Mouse (Mus musculus) right cerebral cortex, postnatal 4 days (tissue): ENCODE results near the gene Ptn.

Experiments
- DNase-seq: peaks from one replicate; pipeline ENCODE4 v3.0.0-alpha.2; 2022

Ptn gene

DNA sequence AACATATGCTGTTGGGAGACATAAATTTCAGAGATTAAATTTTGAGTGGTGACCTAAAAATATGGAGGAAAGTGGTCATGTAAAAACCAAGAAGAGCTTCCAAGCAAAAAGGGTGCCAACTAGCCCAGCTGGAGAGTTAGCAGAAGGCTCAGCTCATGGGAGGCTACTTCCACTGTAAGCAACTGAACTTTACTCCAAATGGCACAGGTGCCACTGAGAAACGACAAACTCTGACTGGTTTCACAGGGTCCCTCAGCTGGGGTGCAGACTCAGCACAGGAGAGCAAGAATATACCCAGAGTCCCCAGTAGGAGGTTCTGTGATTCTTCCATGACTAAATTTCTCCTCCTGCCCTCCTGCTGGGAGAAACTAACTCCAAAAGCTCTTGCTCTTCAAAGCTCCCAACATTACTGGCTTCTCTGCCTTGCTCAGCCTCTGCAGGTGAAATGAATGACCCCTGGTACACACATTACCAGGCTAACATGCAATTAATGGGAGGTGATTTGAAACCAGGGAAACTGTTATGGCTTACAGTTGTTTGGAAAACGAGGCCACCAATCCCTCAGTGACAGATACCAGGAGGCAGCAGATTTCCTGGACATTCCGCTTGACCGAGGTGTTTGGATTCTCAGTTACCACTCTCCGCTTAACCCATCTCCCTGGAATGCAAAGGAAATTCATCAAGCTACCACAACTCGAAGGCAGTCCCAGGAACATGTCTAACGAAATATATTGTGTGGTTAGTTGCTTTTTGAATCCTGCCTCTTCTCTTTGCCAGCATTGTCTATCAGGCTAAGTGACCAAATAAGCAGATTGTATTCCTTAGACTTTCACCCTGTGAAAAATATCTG is 2.9 kb upstream of the Ptn start:
- DNase-seq: no peak

DNA sequence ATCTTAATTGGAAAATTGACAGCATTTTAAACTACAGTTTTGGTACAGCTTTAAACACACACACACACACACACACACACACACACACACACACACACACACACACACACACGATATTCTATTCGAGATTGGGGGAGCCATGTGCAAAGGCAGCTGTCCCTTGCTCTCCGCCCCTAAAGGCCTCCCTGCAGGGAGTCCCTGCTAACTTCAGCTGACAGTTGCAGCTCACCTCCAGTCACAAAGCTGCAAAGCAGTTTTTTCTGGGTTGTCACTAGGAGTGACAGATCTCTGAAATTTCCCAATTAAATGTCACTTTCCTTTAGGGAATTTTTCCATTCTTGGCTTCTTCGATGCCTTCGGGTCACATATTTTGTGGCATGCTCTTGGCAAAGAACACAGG is 428 bp upstream of the Ptn start:
- no peak for DNase-seq

DNA sequence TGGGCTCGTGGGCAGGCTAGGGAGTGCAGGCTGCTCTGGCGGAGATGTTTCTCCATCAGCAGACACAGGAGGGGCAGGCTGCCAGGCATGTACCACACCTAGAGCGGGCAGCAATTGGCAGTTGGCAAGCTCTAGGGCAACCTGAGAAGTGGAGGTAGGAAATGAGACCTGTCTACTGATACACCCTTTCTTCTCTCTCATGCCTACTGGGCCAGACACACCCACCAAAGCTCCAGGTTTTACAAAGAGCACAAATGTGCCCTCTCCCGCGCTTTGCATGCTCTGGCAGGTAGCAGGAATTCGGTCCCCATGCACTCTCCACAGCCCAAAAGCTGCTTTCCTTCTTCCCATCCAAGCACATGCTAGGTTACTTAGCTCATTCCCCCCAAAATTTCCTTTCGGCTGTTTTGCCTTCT is 701 bp downstream of the Ptn start:
- peak; percentile 61 for DNase-seq

DNA sequence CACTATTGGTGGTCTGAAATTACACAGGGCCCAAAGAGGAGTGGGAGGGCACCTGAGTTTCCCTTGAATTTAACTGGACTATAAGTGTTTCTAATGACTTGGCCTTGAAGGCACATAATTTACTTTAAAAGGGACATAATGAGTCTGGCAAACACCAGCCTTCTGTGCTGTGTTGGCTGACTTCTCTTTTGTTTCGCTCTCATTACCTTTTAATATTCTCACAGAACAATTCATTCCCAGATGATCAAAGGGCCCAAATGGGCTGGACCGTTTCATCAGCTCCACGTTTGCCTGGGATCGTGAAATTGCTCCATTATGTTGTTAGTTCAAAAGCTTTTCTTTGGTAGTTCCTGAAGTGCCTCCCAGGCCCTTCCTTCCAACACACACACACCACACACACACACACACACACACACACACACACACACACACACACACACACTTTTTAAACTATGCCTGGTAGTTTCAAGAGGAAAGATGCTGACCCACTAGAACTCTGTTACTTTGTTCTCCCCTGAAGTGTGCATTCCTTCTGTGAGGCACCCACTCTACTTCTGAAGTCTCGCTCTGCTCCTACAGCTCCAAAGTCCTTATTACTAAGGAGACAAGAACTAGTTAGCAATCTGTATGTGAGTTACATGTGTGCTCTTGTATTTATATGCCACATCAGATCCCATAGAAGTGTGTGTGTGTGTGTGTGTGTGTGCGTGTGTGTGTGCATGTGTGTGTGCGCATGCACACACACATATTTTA is 1.5 kb downstream of the Ptn start:
- no peak for DNase-seq

DNA sequence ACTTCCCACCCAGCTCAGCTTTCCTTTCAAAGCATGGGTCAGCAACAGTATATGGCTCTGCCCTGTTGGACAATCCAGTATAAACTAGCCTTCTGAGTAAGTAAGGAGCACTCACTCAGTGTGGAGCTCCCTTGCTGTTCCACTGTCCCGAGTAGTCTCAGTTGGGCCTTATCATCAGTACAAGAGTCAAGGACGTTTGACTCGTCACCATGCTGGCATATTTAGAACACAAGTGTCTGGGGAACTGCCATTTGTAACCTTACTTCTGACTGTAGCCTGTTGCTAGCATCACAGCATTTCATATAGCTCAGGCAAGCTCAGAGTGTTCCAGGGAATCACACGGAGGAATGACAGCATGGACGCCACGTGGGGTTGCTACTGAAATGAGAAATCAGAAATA is 3.1 kb downstream of the Ptn start:
- DNase-seq: no peak

DNA sequence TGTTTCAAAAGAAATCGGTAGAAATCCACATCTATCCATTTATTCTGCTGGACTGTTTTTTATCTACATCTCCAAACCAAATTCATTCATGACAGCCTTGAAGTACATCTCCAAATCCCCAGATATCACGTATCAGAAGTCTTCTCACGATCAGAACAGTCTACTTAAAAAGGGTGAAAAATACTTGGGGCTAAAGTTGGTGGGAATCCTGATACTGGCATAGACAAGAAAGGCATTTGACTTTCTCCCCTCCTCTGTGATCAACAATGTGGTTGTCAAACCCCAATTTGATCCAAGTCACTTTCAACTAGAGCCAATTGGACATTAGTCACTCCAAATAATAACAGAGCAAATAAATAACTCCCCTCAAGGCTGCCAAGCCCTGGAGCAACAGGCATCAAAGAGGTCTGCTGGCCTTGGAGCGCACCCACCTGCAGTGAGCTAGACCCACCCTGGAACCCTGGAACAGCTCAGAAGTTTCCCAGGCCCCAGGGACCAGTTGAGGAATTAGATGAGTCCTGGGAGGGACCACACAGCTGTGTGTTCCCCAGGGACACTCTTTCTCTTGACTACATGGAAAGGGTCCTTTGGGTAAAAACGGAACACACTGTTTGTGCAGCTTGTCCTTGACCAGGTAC is 9.6 kb downstream of the Ptn start:
- DNase-seq: no peak

DNA sequence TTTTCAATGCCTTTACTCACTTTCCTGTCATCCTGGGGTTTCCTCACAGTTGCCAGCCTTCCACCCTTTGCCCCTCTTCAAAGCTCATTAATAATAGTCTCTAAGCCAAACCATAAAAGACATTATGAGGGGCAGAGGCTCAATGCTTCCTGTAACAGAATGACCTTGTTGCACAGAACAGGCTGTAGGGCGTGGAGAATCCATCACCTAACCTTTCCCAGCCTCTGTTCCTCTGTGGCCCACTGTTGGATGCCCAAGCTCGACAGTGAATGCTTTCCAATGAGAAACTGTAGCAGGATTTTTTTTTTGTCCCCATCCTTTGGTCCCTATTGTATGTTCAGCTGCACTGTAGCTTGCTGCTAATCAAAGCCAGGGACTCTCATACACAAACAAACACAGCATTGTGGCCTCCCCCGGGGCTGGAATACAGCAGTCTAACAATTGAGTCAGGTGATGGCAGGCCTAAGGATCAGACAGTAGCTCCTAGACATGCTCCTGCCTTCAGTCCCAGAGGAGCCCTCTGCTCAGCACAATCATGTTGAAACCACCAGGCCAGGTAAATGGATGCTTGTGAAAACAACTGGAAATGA is 12.9 kb downstream of the Ptn start:
- no peak for DNase-seq

DNA sequence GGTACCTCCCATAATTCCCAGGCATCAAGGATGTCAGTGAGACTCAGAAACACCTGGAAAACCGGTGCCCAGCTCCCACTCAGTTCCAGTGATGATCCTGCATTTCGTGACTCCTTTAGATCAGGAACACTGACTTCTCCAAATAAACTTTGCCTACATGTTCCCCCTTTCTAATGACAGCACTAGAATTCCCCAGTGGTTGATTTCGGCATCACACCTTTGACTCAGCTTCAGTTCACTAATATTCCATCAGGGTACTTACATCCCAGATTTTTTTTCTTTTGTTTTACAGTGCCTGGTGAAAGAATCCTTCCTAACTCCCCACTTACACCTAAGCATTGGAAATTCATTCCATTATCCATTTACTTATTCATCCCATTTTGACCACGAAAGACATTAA is 15.5 kb downstream of the Ptn start:
- no peak for DNase-seq

DNA sequence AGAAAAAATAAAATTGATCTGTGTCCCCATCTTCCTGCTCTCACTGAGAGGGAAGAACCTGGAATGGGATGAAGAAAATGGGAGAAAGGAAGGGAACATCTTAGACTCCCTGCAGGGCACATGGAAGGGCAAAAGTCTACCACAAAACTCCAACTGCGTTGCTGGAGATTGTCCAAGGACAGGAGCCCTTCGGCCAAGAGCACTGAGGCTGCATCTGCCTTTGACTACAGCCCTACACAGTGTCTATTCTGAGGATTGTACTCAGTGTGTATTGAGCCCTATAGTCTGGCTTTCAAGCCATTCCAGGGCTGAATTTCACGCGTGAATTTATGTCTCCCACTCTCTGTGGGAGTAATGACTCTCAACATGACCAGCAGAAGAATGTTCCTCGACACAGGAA is 16.2 kb downstream of the Ptn start:
- DNase-seq: no peak

DNA sequence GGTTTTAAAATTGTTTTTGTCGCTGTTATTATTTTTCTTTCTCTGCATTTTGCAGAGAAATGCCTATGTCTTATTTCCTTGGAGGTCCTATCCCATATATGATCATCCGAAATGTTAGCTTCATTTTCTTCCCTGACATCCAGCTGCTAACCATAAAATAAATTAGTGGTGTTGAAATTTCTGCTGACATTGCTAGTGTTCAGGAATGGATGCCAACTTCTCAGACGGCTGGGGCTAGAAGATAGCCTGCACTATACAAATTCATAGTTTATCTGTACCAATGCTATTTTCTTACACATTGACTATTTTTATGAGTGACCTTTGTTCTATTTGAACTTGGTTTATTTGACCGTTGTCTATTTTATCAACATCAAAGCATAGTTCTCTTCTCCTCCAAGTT is 20.8 kb downstream of the Ptn start:
- DNase-seq: no peak

DNA sequence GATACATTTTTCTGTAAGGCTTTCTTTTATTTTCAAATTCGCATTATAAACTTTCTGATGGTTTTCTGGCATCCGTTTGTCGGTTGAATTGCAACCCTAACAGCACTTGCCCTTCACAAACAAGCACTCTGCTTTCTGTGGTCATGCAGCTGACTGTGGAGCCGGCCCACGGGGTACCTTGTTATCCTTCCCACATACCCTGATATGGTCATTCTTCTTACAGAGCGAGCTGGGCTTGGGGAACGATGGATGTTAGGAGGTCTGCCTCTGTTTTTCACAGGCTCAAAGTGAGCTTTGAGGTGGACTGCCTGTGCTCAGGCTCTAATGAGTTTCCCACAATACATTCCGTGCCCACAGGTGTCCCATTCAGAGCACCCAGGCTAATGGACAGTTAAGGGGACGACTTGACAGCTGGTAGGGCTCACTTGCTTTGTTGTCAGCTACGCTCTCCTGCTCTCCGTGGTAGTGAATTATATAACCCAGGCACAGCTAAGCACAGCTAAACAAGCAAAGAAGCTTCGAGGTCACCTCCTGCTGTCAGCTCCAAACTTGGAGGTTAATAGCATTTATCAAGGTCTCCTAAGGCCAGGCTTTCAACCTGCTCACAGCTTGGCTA is 21.3 kb downstream of the Ptn start:
- DNase-seq: no peak

DNA sequence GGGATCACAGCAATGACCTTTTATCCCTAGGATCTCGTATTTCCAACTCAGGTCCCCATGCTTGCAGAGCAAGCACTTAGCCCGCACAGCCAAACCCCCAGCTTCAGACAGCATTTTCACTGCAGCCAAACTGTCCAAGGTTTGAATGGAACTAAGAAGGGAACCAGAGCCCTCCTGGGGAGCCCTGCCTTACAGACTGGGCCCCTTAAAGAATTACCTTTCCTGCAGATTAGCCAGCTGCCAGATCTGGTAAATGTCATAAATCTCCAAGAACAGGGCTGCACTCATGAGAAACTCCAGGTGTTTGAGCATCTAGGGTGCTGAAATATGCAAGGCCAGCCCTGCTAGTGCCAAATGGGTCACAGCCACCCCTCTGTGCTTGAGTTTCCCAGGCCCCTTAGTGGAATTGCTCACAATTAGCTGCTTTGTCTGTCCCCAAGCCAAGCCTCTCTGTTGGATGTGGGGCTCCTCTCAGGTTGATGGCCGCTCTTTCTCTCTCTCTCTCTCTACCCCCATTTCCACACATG is 25.3 kb downstream of the Ptn start:
- no peak for DNase-seq

DNA sequence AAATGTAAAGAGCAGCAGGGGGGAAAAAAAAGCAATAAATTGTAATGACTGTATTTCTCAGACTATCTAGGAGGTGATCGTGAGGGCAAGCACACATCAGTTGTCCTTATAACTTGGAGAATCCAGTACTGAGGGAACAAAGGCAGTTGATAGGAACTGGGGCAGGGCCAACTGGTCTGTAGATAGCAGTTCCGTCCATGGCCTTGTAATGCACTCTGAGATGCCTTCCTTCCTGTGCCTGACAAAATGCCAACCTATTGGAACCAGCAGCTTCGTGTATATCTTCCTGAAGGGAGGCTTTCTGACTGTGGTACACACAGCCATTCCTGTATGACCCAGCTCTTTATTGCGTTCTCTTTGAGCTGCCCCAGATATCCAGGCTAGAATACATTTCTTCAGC is 27.5 kb downstream of the Ptn start:
- no peak for DNase-seq

DNA sequence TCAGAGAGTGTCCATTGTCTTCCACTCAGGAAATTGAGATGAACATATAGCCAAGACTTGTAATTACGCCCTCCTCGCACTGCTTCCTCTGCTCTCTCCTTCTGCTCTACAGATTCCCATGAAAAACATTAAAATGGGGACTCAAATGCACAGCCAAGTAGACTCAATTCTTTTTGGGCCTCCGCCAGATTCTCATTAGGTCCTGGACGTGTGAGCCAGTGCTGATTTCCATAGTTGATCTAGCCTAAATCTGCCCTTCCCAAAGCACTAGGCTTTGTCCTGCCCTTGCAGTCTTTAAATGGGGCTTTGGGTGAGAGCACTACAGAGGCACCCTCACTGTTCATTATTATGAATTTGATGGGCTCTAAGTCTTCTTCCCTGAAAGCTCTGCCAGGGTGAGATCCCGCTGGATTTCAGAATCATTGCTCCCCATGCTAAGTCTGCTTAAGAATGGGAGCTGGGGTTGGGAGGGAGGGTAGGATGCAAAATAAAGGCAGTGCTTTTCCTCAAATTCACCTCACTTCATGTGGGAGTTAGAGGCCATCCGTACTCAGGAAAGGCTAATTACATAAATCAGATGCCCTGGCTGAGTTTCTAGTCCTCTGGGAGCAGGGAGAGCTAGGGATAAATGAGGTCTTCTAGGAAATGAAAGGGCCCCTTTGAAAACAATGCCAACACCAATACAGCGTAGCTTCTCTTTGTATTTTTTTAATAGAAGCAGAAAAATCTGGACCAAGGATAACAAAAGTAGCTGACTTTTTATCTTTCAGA is 32.3 kb downstream of the Ptn start:
- peak; percentile 25 for DNase-seq

DNA sequence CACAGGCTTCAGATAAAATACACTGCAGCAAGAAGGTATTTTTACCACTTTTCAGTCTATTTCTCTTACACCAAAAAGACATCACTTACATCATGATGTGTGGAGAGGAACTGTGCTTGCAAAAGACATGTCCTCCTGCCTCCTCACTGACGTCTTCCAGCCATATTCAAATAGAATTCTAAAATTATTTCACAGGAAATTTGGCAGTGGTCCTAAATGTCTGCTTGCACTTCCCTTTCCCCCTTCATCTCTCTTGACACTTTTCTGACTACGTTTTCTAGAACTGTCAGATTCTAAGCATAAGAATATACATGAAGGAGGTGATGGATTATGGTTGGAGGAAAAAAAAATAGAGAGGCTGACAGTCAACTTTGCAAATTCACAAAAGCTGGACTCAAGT is 33.0 kb downstream of the Ptn start:
- DNase-seq: no peak

DNA sequence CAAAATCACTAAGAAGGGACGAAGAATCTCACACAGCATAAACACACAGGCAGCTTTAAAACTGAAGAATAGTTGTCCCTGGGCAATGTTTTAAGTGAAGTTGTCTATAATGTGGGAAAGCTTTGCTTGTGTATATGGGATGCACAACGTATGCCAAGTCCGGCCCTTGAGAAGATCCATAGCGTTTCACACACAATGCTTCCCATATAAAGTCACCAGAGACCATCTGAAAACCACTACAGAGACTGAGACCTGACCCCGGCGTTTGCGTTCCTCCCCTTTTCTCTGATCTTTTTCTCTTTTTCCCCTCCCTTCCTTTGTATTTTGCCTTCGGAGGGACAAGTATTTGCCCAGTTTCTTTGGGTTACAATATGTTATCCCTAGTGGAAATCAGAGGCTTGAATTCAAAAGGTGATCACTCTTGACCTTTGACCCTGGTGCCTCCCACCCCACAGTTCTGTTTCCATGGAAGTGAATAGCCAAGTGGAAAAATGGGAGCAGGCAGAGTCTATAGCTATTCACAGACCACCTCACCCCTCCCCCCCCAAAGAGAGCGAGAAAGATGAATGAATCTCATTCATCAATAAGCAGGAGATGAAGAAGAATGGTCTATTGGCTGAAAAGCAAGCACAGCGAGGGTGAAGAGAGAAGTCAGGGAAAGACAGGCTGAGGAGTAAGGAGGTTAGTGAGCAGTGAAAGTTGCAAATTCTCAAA is 34.2 kb downstream of the Ptn start:
- DNase-seq: peak; percentile 33

DNA sequence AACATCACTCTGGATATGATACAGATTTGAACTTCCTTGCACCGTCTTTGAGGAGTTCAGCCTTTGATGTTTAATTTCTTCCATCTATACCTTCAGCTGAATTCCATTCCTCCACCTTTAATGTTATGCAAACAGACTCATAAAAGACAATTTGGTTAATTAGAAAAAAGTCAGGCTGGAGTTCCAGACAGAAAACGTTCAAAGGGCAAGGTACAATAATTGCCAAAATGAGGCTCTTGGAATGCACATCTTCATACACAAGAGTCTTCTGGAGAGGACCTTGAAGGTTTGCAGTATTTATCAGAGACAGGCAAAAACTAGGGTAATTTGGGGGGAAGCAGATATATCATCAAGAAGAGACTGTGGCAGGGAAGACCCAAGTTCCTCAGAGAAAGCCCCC is 37.5 kb downstream of the Ptn start:
- no peak for DNase-seq

DNA sequence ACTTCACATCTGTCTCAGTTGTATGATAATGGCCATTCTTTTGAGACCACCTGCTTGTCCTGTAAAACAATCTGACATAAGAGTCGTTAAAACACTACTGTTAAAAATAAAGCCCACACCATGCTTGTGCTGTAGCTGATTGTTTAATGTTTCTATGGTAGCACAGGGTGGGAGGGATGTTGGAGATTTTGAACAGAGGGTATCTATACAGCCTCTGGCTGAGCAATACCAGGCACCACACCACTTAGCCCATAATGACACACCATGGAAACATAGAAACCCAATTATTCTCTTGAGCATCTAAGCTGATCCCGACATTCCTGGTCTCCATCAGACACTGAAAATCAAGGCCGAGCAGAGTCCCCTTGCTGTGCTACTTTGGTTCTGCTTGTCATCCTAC is 41.0 kb downstream of the Ptn start:
- DNase-seq: no peak

DNA sequence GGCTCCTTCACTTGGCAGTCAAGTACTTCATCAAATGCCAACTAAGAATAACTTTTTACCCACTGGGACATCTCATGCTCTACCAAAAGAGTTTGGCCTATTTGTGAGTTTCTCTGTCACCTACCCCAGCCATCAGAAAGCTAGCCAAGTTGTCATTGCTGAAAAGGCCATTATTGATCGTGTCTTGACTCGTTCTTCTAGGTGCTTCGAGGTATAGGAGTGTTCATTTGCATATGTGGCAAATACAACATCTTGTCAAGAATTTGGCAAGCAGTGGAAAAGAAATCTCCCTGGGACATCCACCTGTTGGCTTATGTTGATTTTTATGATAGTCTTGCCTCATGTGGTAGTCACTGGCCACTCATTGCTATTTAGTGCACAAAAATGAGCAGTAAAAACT is 43.1 kb downstream of the Ptn start:
- DNase-seq: no peak

DNA sequence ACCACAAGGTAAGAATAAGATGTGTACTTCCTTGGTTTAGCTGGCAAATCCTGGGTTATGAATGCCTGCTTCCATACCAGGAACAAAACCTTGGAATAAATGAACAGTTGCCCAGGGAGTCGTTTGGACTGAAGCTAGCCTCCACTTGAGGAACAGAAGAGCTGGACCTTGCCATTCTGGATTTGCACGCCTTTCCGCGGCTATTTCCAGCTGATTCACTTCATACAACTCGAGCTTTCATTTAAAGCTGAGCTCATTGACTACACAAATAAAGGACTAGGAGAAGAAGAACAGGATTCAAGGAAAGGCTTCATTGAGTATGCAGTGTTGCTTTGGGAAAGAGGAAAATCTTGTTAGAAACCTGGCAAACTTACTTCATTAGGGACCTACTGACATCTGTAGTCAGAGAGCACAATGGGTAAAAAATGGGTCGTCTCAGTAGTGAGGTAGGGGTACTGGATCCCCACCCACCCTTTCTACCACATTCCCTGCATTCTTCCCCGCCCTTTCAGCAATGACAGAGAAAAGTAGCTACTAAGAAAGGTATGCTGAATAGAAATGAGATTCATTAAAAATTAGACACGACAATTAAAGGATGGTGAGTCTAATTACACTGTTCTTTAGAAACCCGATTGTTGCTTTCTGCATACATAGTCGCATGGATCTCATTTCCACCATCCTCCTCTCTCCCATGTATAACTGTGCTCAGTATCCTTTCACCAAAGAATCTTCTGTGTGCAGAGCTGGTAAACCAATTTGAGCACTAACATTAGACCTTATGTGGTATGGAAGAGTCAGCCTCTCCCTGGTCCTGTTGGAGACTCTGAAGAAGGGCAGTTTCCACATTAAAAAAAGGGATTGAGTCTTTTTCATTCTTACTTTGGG is 54.8 kb downstream of the Ptn start:
- DNase-seq: no peak
